Mouse (Mus musculus): ENCODE measurements at regions not wholly inside any gene's neighbourhood (a gene's known extent, or its start where the extent isn't known, plus 50 kb on each side); places are given as distances from the start of the nearest gene placed in this dataset.

GRCm38 (mm10) chr4:124542696-124543095 lies 67.9 kb downstream of the 3100002H09Rik start:
- DNase-seq, result no peak

- DNase-seq, result no peak
Measured at GRCm38 (mm10) chr4:124538471-124538870, 72.1 kb downstream of the 3100002H09Rik start.

- no peak for DNase-seq
Measured at GRCm38 (mm10) chr4:124537681-124538080, 72.9 kb downstream of the 3100002H09Rik start.

GRCm38 (mm10) chr4:124533614-124534013 lies 77.0 kb downstream of the 3100002H09Rik start:
- no peak for DNase-seq

- DNase-seq, result no peak
Measured at GRCm38 (mm10) chr4:124530596-124530995, 80.0 kb downstream of the 3100002H09Rik start.

GRCm38 (mm10) chr4:124526822-124527221 lies 83.8 kb downstream of the 3100002H09Rik start:
- DNase-seq, result no peak

GRCm38 (mm10) chr4:124526362-124526761 lies 84.2 kb downstream of the 3100002H09Rik start:
- DNase-seq, result no peak

- DNase-seq, result no peak
Measured at GRCm38 (mm10) chr4:124520309-124520708, 90.3 kb downstream of the 3100002H09Rik start.

- DNase-seq, result no peak
Measured at GRCm38 (mm10) chr4:124511761-124512160, 98.8 kb downstream of the 3100002H09Rik start.

GRCm38 (mm10) chr4:124510816-124511215 lies 99.8 kb downstream of the 3100002H09Rik start:
- no peak for DNase-seq

- peak; percentile 72 for DNase-seq
Measured at GRCm38 (mm10) chr4:124509695-124510094, 100.9 kb downstream of the 3100002H09Rik start.

- peak; percentile 11 for DNase-seq
Measured at GRCm38 (mm10) chr4:124506083-124506647, 104.4 kb downstream of the 3100002H09Rik start.

- no peak for DNase-seq
Measured at GRCm38 (mm10) chr4:124501785-124502184, 108.8 kb downstream of the 3100002H09Rik start.

GRCm38 (mm10) chr4:124498043-124498442 lies 112.6 kb downstream of the 3100002H09Rik start:
- peak; percentile 22 for DNase-seq

GRCm38 (mm10) chr4:124485941-124486581 lies 124.5 kb downstream of the 3100002H09Rik start:
- no peak for DNase-seq

GRCm38 (mm10) chr4:124484613-124485586 lies 125.7 kb downstream of the 3100002H09Rik start:
- no peak for DNase-seq

- no peak for DNase-seq
Measured at GRCm38 (mm10) chr4:124477870-124478301, 132.7 kb downstream of the 3100002H09Rik start.

GRCm38 (mm10) chr4:124477359-124477868 lies 133.2 kb downstream of the 3100002H09Rik start:
- DNase-seq, result peak; percentile 20

GRCm38 (mm10) chr4:124465229-124465820 lies 145.3 kb downstream of the 3100002H09Rik start:
- no peak for DNase-seq

GRCm38 (mm10) chr4:124455511-124456338 lies 154.9 kb downstream of the 3100002H09Rik start:
- DNase-seq, result no peak

- DNase-seq, result no peak
Measured at GRCm38 (mm10) chr4:124451131-124451530, 159.5 kb downstream of the 3100002H09Rik start.

GRCm38 (mm10) chr4:124446615-124447014 lies 164.0 kb downstream of the 3100002H09Rik start:
- DNase-seq, result no peak

Measured in right cerebral cortex, postnatal 4 days (tissue).